Mouse (Mus musculus) liver, embryonic 13.5 days (tissue): ENCODE data around the gene Xpr1. TPM values are rescaled to one million over a fixed set of nuclear protein-coding genes. Genes with fewer than 3 reads are reported as not detected.

Experiments
- ATAC-seq: fragments of 200-750 bp; cut with Nextera tagmentation; 2 replicates; pipeline ENCODE4 v1.8.0; 2017; ENCODE audit warnings: low read depth, mild to moderate bottlenecking, moderate number of reproducible peaks, moderate library complexity
- DNase-seq: peaks from one replicate; pipeline ENCODE4 v3.0.0; 2022
- H3K27ac ChIP-seq: fragments of 300-500 bp; sonication (generic); 2 replicates; pipeline ENCODE4 v1.5.1; 2015; ENCODE audit warnings: moderate library complexity, mild to moderate bottlenecking, inconsistent platforms
- H3K27me3 ChIP-seq: fragments of 300-500 bp; sonication (generic); 2 replicates; pipeline ENCODE4 v1.6.1; 2015; ENCODE audit warnings: mild to moderate bottlenecking, inconsistent platforms
- H3K36me3 ChIP-seq: fragments of 300-500 bp; sonication (generic); 2 replicates; pipeline ENCODE4 v1.6.1; 2015; ENCODE audit warnings: mild to moderate bottlenecking, inconsistent platforms
- H3K4me1 ChIP-seq: fragments of 300-500 bp; sonication (generic); replicated peaks from 2 replicates; pipeline ENCODE4 v1.6.1; 2015; ENCODE audit warnings: inconsistent platforms
- H3K4me2 ChIP-seq: fragments of 300-500 bp; sonication (generic); 2 replicates; pipeline ENCODE4 v1.6.1; 2015; ENCODE audit warnings: inconsistent platforms, mild to moderate bottlenecking, moderate library complexity
- H3K4me3 ChIP-seq: fragments of 300-500 bp; sonication (generic); replicated peaks from 2 replicates; pipeline ENCODE4 v1.5.1; 2015; ENCODE audit warnings: mild to moderate bottlenecking, inconsistent platforms
- H3K9ac ChIP-seq: fragments of 300-500 bp; sonication (generic); 2 replicates; pipeline ENCODE4 v1.6.1; 2015; ENCODE audit warnings: mild to moderate bottlenecking, inconsistent platforms
- H3K9me3 ChIP-seq: fragments of 300-500 bp; sonication (generic); replicated peaks from 2 replicates; pipeline ENCODE4 v1.6.1; 2016; ENCODE audit warnings: inconsistent platforms
- WGBS: fragments of 180-500 bp; shearing (Covaris S2); methylation state at CpG from one replicate; pipeline ENCODE4 v1.1.7; 2015; ENCODE audit not compliant: insufficient replicate concordance; 5-methylcytosine and 5-hydroxymethylcytosine counted together
- polyA plus RNA-seq: library from polyadenylated mRNA; unstranded; fragments of >200 nt; fragmentation: Nextera tagmentation; extraction: Ambion mirVana; gene quantifications from 2 replicates; pipeline ENCODE4 v1.2.1, GENCODE M21; 2015

Gene Xpr1
- polyA plus RNA-seq, 1 experiment from 2014 or later = 4.3 TPM

DNA sequence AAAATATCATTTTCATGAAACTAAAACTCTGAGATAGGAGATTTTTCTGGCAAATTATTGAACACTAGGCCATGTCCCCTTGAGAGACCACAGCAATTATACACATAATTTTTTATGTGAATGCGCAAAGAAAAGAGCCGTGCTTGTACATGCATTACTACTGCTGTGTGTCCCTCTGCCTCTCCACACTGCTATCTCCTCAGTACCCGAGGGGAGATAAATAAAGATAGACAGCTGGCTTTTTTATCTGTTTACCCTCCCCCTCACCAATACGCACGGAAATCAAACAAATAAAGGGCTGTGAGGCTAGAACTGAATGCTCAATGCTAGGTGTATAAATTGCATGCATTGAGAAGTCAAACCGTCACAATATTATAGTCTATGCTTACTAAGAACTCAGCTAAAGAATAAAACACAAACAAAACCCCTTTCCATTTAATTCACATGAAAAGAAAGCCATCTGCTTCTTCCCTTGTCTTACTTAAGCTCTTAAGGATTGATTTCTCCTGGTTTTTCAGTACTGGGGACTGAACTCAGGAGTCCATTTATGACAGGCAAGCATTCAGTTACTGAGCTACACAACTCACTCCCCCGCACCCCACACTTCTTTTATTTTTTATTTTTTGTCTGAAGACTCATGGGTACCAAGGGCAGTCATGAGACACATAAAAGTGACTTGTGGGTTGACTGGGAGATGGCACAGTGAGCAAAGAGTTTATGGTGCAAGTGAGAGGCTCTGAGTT, 97.0 kb downstream of the Xpr1 start:
- ATAC-seq (peak; percentile 92), DNase-seq (peak; percentile 31)
- H3K4me3 ChIP-seq = no peak overlapping the region
- H3K9ac ChIP-seq = no peak overlapping the region
- H3K9me3 ChIP-seq = no peaks in the 10 kb centered on the region
- H3K27me3 ChIP-seq = no peaks in the 10 kb centered on the region
- H3K27ac ChIP-seq = peak overlapping the region; percentile 53
- 30% methylated on average over 7 of the region's 7 CpGs for WGBS
- peaks cover 3% of the 10 kb centered on the region; the same call in 1 of the 2 replicates for H3K36me3 ChIP-seq
- H3K4me1 ChIP-seq = peaks cover 29% of the 10 kb centered on the region
- H3K4me2 ChIP-seq = peak overlapping the region; percentile 46

DNA sequence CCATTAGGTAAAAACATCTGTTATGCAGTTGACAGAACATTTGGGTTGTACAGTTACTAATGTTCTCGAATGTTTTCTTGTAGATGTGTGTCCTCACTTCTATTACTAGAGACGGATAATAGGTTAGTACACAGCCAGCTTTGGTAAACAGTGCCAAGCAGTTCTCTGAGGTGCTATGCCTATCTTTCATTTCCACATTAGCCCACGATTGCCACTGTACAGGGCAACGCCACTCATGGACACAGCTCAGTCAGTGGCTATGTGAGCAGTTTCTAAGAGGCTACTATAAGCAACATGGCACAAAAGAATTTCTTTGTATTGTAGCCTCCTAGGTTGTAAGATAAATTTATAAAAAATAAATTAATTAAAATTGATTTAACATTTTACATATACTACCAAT, 97.7 kb downstream of the Xpr1 start:
- H3K27me3 ChIP-seq = no peaks in the 10 kb centered on the region
- ATAC-seq (peak; percentile 83), DNase-seq (no peak)
- no peak overlapping the region for H3K9ac ChIP-seq
- 46% methylated on average over 4 of the region's 4 CpGs for WGBS
- no peak overlapping the region for H3K4me2 ChIP-seq
- no peak overlapping the region for H3K27ac ChIP-seq
- H3K4me3 ChIP-seq = no peak overlapping the region
- H3K36me3 ChIP-seq = peaks cover 3% of the 10 kb centered on the region; the same call in 1 of the 2 replicates
- H3K4me1 ChIP-seq = peaks cover 29% of the 10 kb centered on the region
- H3K9me3 ChIP-seq = no peaks in the 10 kb centered on the region

DNA sequence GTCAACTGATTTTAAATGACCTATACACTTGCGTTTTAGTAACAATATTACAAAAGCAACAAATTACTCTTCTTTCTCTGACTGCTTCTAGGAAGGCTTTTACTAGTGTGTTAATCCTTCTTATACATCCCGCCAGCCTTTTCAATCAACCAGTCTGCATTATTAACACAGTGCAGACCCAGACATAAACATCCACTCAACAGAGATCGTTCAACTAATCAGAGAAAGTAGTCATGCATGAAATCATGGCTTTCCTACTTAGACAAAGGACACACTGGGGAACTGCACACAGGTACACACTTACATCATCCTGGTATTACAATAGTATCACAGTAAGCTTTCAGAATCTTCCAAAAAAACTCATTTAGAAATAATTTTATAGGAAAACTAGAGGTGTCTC, 105.5 kb downstream of the Xpr1 start:
- H3K36me3 ChIP-seq = peaks cover 25% of the 10 kb centered on the region; the same call in 1 of the 2 replicates
- ATAC-seq = no peak

DNA sequence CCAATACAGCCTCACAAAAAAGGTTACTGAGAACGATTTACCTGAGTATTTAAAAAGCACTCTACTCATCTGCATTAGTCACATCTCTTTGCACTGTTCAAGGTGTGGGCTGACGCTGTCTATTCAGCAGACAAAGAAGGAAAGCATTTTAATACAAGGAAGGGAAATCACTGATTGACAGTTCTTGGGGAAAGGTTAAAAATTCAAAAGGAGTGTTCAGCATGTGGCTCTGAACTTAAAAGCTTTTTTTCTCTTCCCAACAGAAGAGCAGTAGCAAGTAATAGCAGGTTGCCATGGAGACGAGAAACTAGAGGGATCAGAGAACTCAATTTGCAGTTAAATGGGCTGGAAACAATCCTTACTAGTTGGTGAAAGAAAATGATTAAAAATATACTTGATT, 110.3 kb downstream of the Xpr1 start:
- H3K27ac ChIP-seq = no peak overlapping the region
- ATAC-seq (no peak), DNase-seq (no peak)
- no peak overlapping the region for H3K4me2 ChIP-seq
- no peak overlapping the region for H3K4me3 ChIP-seq
- H3K36me3 ChIP-seq = peaks cover 24% of the 10 kb centered on the region
- H3K4me1 ChIP-seq = no peaks in the 10 kb centered on the region
- WGBS = 74% methylated on average over 3 of the region's 3 CpGs
- no peak overlapping the region for H3K9ac ChIP-seq
- H3K9me3 ChIP-seq = no peaks in the 10 kb centered on the region
- no peaks in the 10 kb centered on the region for H3K27me3 ChIP-seq

More for the DNA sequence above, 105.5 kb downstream of the Xpr1 start:
- H3K9ac ChIP-seq = no peak overlapping the region
- H3K27ac ChIP-seq = no peak overlapping the region
- H3K27me3 ChIP-seq = no peaks in the 10 kb centered on the region
- WGBS = 84% methylated on average over 3 of the region's 3 CpGs
- H3K4me2 ChIP-seq = no peak overlapping the region
- H3K4me1 ChIP-seq = no peaks in the 10 kb centered on the region
- no peak overlapping the region for H3K4me3 ChIP-seq
- H3K9me3 ChIP-seq = no peaks in the 10 kb centered on the region
- no peak for DNase-seq

DNA sequence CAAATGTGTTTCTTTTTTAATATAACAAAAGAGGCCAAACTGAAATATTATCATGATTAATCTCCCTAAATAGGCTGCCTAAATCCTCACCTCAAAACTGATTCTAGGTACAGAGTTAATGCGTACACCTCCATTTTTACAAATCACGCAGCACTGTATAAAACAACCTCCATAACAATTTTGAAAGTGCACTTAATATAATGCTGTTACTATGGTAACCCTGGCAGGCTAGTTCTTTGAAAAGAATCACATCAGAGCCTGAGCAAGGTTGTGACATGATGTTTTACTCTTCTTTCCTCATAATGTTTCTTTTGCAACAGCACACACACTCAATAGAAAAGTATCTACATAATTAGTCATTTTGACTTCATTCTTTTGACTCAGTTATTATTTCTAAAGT, 113.8 kb downstream of the Xpr1 start:
- ATAC-seq = no peak
- H3K4me3 ChIP-seq = no peak overlapping the region
- no peak for DNase-seq
- peaks cover 16% of the 10 kb centered on the region for H3K36me3 ChIP-seq
- H3K4me1 ChIP-seq = no peaks in the 10 kb centered on the region
- 89% methylated on average over 2 of the region's 2 CpGs for WGBS
- no peak overlapping the region for H3K4me2 ChIP-seq
- no peaks in the 10 kb centered on the region for H3K9me3 ChIP-seq
- no peak overlapping the region for H3K27ac ChIP-seq
- no peaks in the 10 kb centered on the region for H3K27me3 ChIP-seq
- no peak overlapping the region for H3K9ac ChIP-seq

DNA sequence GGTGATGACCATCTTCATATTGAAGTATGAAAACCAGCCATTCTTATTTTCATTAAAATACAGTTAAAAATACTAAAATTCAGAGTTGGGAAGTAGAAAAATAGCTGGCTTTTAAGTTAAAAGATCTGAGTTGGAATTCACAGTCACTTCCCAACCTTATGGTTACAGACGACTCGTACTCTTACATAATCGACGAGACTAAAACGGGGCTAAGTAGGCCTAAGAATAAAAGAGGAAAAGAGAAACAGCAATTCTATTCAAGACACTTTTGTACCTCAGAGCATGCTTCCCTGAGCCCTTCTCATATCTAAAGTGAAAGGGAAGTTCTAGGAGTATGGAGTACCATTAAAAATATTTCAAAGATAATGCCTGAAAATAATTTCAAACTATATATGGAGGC, 119.6 kb downstream of the Xpr1 start:
- no peaks in the 10 kb centered on the region for H3K4me1 ChIP-seq
- DNase-seq = no peak

DNA sequence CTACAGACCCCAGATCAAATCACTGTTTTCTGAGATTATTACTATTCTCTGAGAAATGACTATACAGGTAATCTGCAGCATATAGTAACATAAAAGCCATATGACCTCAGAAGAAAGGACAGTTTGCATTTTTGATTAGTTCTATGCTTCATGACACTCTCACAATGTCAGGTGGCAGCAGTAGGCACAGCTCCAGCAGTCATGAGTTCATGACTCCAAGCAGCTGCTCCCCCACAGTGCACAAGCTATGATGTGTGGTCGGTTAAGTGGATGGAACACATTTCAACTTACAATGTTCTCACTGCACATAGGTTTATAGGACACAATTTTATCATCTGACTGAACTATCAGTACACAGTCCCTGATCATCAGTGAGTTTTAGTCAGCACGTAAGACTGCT, 120.0 kb downstream of the Xpr1 start:
- no peaks in the 10 kb centered on the region for H3K27me3 ChIP-seq
- H3K36me3 ChIP-seq = no peaks in the 10 kb centered on the region
- no peaks in the 10 kb centered on the region for H3K9me3 ChIP-seq
- ATAC-seq = no peak
- H3K4me2 ChIP-seq = no peak overlapping the region
- 74% methylated on average over 2 of the region's 2 CpGs for WGBS
- H3K27ac ChIP-seq = no peak overlapping the region
- no peak overlapping the region for H3K4me3 ChIP-seq
- no peak for DNase-seq
- no peaks in the 10 kb centered on the region for H3K4me1 ChIP-seq
- no peak overlapping the region for H3K9ac ChIP-seq

More for the DNA sequence above, 119.6 kb downstream of the Xpr1 start:
- no peak overlapping the region for H3K27ac ChIP-seq
- 87% methylated on average over 5 of the region's 5 CpGs for WGBS
- no peaks in the 10 kb centered on the region for H3K27me3 ChIP-seq
- no peak overlapping the region for H3K9ac ChIP-seq
- H3K9me3 ChIP-seq = no peaks in the 10 kb centered on the region
- no peaks in the 10 kb centered on the region for H3K36me3 ChIP-seq
- ATAC-seq = no peak
- no peak overlapping the region for H3K4me3 ChIP-seq
- H3K4me2 ChIP-seq = no peak overlapping the region

DNA sequence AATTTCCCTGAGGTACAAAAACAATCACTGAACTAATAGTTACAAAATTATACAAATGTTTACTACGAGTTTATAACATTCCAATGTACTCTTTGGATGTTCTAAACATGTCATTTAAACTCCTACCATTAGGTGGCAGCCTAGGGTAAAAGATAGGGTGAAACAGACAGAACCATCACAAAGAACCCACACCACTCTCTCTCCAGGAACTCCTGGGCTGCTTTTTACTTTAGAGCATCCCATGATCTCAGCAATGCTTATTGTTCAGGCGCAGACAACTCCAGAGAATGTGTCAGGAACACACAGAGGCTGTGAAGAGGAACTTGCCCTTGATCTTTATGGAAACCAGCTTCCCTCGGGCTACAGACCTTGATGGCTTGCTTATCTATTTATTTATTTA, 123.8 kb downstream of the Xpr1 start:
- Histone ChIP-seq H3K9me3 (no peaks in the 10 kb centered on the region), H3K9ac (no peak overlapping the region), H3K27me3 (no peaks in the 10 kb centered on the region), H3K27ac (no peak overlapping the region), H3K4me2 (no peak overlapping the region), H3K4me3 (no peak overlapping the region), H3K4me1 (no peaks in the 10 kb centered on the region), H3K36me3 (peaks cover 28% of the 10 kb centered on the region)
- DNase-seq = peak; percentile 33
- WGBS = 24% methylated on average over 3 of the region's 3 CpGs
- ATAC-seq = no peak

DNA sequence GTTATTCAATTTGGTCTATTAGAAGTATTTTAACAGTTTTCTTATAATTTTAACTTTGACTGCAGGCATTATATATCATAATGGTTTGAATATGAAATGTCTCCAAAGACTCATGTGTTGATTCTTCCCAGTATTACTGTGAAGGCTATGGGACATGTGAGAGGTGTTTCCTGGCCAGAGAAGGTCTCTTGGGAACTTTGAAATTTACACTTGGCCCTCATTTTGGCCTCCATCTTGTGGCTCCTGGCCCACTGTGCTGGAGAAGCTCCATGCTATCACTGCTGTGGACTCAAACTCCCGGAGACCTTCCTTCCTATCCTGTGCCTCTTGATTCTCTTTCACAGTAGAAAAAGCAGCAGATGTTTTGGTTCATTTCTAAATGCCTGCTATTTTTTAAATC, 127.8 kb downstream of the Xpr1 start:
- no peak for ATAC-seq
- no peak overlapping the region for H3K9ac ChIP-seq
- H3K4me3 ChIP-seq = no peak overlapping the region
- 92% methylated on average over 1 of the region's 1 CpGs for WGBS
- no peak overlapping the region for H3K27ac ChIP-seq
- DNase-seq = no peak
- H3K4me2 ChIP-seq = no peak overlapping the region
- no peaks in the 10 kb centered on the region for H3K4me1 ChIP-seq
- no peaks in the 10 kb centered on the region for H3K27me3 ChIP-seq
- H3K36me3 ChIP-seq = peaks cover 43% of the 10 kb centered on the region
- no peaks in the 10 kb centered on the region for H3K9me3 ChIP-seq

DNA sequence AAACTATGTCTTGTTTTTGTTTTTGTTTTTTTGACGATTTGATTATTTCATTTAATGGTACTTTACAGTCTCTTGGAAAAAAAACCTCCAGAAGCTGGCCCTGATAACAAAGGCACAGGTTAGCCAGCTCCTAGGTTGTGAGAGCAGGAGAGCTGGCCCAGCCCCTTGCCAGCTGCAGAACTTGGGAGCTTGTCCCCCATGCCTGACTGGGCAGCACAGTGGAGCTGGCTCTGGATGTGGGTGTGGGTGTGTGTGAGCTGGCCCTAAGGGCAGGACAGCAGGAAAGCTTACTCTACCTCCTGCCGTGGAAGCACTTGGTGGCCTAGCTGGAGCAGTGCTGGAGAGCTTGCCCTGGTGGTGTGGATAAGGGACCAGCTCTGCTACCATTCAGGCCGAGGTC, 129.2 kb downstream of the Xpr1 start:
- Histone ChIP-seq H3K4me3 (no peak overlapping the region), H3K27ac (no peak overlapping the region), H3K9ac (no peak overlapping the region), H3K36me3 (peaks cover 49% of the 10 kb centered on the region), H3K4me2 (no peak overlapping the region), H3K9me3 (no peaks in the 10 kb centered on the region), H3K4me1 (no peaks in the 10 kb centered on the region), H3K27me3 (no peaks in the 10 kb centered on the region)
- DNase-seq (no peak), ATAC-seq (no peak)
- WGBS = 77% methylated on average over 3 of the region's 3 CpGs

DNA sequence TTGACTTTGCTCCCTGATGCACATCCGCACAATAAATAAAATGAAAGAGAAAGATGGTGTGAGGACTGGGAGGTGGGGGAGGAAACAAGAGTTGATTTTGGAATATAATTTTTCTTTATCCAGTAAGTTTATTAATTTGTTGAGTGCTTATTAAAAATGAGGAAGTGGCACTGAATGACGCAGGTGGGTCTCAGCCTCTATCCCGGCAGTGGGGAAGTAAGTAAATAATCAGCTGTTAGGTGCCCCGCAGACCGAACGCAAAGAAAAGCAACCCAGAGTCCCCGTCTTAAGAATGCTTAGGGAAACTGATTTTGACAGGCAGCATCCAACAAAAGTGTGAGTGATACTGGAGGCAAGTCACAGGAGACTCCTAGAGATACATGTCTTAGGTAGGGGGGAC, 133.4 kb downstream of the Xpr1 start:
- Histone ChIP-seq H3K36me3 (peaks cover 48% of the 10 kb centered on the region), H3K9me3 (no peaks in the 10 kb centered on the region)
- 68% methylated on average over 7 of the region's 7 CpGs for WGBS

More for the DNA sequence above, 133.4 kb downstream of the Xpr1 start:
- Histone ChIP-seq H3K4me2 (no peak overlapping the region), H3K4me1 (peaks cover 6% of the 10 kb centered on the region), H3K27ac (no peak overlapping the region), H3K4me3 (no peak overlapping the region), H3K27me3 (no peaks in the 10 kb centered on the region), H3K9ac (no peak overlapping the region)
- DNase-seq (no peak), ATAC-seq (no peak)
